Mouse (Mus musculus) A20 (cell line): ENCODE measurements around the gene Tmem240.
A peak's percentile ranks its signal among the peaks of the same experiment; 100 is the strongest.
"Not testable (repeated sequence)": the region's sequence is repeated elsewhere in the genome, so short reads cannot be mapped to it uniquely, and the experiment has no call there.

ENCODE experiments used
- DNase-seq: peaks from one replicate; pipeline ENCODE4 v3.0.0-alpha.2; 2011; ENCODE audit warnings: low read depth, low spot score

Gene Tmem240

GRCm38 (mm10) chr4:155734350-155734941 lies at the start of gene Tmem240:
TSS of gene Tmem240 (plus strand) at chr4:155734800.
- peak; percentile 88 for DNase-seq

- not testable (repeated sequence) for DNase-seq
These were observed 46.8 kb upstream of the Tmem240 start for GRCm38 (mm10) chr4:155687764-155688163.

GRCm38 (mm10) chr4:155690571-155691375 lies 43.8 kb upstream of the Tmem240 start:
- no peak for DNase-seq

GRCm38 (mm10) chr4:155692421-155692820 lies 42.2 kb upstream of the Tmem240 start:
- DNase-seq = peak; percentile 48

GRCm38 (mm10) chr4:155694111-155694481 lies 40.5 kb upstream of the Tmem240 start, which contains the start of gene Fndc10:
TSS of gene Fndc10 (plus strand) at chr4:155694342.
- DNase-seq = peak; percentile 55

- peak; percentile 82 for DNase-seq
These were observed 39.9 kb upstream of the Tmem240 start for GRCm38 (mm10) chr4:155694482-155695401.

- DNase-seq = no peak
These were observed 39.0 kb upstream of the Tmem240 start for GRCm38 (mm10) chr4:155695531-155696062.

GRCm38 (mm10) chr4:155696261-155697255 lies 38.0 kb upstream of the Tmem240 start:
- no peak for DNase-seq

- peak; percentile 56 for DNase-seq
These were observed 34.2 kb upstream of the Tmem240 start for GRCm38 (mm10) chr4:155700425-155700824.

GRCm38 (mm10) chr4:155703425-155703929 lies 31.1 kb upstream of the Tmem240 start:
- DNase-seq = no peak

GRCm38 (mm10) chr4:155704721-155705591 lies 29.6 kb upstream of the Tmem240 start, which contains the start of gene Ssu72:
TSS of gene Ssu72 (plus strand) at chr4:155704800.
- peak; percentile 99 for DNase-seq

- no peak for DNase-seq
These were observed 29.0 kb upstream of the Tmem240 start for GRCm38 (mm10) chr4:155705592-155705929.

- DNase-seq = peak; percentile 39
These were observed 26.0 kb upstream of the Tmem240 start for GRCm38 (mm10) chr4:155708582-155708981.

- no peak for DNase-seq
These were observed 25.6 kb upstream of the Tmem240 start for GRCm38 (mm10) chr4:155708988-155709387.

- no peak for DNase-seq
These were observed 23.9 kb upstream of the Tmem240 start for GRCm38 (mm10) chr4:155710521-155711252.

GRCm38 (mm10) chr4:155721668-155722083 lies 12.9 kb upstream of the Tmem240 start:
- DNase-seq = peak; percentile 50

GRCm38 (mm10) chr4:155727993-155728392 lies 6.6 kb upstream of the Tmem240 start:
- DNase-seq = no peak

GRCm38 (mm10) chr4:155733267-155733666 lies 1.3 kb upstream of the Tmem240 start:
- DNase-seq = no peak
